Mouse (Mus musculus): ENCODE results near the gene Btbd19.
A peak's percentile ranks its signal among the peaks of the same experiment; 100 is the strongest.

Gene Btbd19

GRCm38 (mm10) chr4:117110985-117111384, 14.5 kb downstream of the Btbd19 start:
- no peak for DNase-seq

GRCm38 (mm10) chr4:117110249-117110648, 15.3 kb downstream of the Btbd19 start:
- peak; percentile 36 for DNase-seq

- DNase-seq, result no peak
Measured at GRCm38 (mm10) chr4:117109330-117109729, 16.2 kb downstream of the Btbd19 start.

- no peak for DNase-seq
Measured at GRCm38 (mm10) chr4:117108524-117108849, 17.0 kb downstream of the Btbd19 start.

GRCm38 (mm10) chr4:117107813-117108523, 17.6 kb downstream of the Btbd19 start:
- DNase-seq, result no peak

GRCm38 (mm10) chr4:117105127-117105526, 20.4 kb downstream of the Btbd19 start:
- DNase-seq, result no peak

GRCm38 (mm10) chr4:117104672-117105071, 20.9 kb downstream of the Btbd19 start:
- DNase-seq, result no peak

GRCm38 (mm10) chr4:117101218-117101617, 24.3 kb downstream of the Btbd19 start:
- peak; percentile 23 for DNase-seq

GRCm38 (mm10) chr4:117100036-117100435, 25.5 kb downstream of the Btbd19 start:
- DNase-seq, result peak; percentile 22

GRCm38 (mm10) chr4:117098764-117099036, 26.8 kb downstream of the Btbd19 start:
- no peak for DNase-seq

- DNase-seq, result no peak
Measured at GRCm38 (mm10) chr4:117097969-117098763, 27.4 kb downstream of the Btbd19 start.

- no peak for DNase-seq
Measured at GRCm38 (mm10) chr4:117096666-117097065, 28.9 kb downstream of the Btbd19 start.

GRCm38 (mm10) chr4:117095551-117096452, 29.7 kb downstream of the Btbd19 start, which contains the start of gene Ptch2:
Gene Ptch2 (plus strand): TSS chr4:117096075.
- peak; percentile 72 for DNase-seq

GRCm38 (mm10) chr4:117094626-117095361, 30.7 kb downstream of the Btbd19 start:
- DNase-seq, result no peak

- DNase-seq, result no peak
Measured at GRCm38 (mm10) chr4:117090586-117090985, 34.9 kb downstream of the Btbd19 start.

- no peak for DNase-seq
Measured at GRCm38 (mm10) chr4:117087948-117088640, 37.4 kb downstream of the Btbd19 start.

GRCm38 (mm10) chr4:117071183-117071582, 54.3 kb downstream of the Btbd19 start:
- DNase-seq, result no peak

- DNase-seq, result no peak
Measured at GRCm38 (mm10) chr4:117070624-117071023, 54.9 kb downstream of the Btbd19 start.

- DNase-seq, result no peak
Measured at GRCm38 (mm10) chr4:117069647-117070046, 55.9 kb downstream of the Btbd19 start.
